Mouse (Mus musculus) frontal cortex, adult (tissue): Measurements from ENCODE around the gene Ninl.
"Not testable (repeated sequence)": the region's sequence is repeated elsewhere in the genome, so short reads cannot be mapped to it uniquely, and the experiment has no call there.

ENCODE experiments used
- ATAC-seq: cut with Nextera tagmentation; 2 replicates; pipeline ENCODE4 v1.9.2; 2017; ENCODE audit warnings: mild to moderate bottlenecking, moderate library complexity, mixed read lengths; ENCODE audit not compliant: low TSS enrichment

Ninl gene

DNA sequence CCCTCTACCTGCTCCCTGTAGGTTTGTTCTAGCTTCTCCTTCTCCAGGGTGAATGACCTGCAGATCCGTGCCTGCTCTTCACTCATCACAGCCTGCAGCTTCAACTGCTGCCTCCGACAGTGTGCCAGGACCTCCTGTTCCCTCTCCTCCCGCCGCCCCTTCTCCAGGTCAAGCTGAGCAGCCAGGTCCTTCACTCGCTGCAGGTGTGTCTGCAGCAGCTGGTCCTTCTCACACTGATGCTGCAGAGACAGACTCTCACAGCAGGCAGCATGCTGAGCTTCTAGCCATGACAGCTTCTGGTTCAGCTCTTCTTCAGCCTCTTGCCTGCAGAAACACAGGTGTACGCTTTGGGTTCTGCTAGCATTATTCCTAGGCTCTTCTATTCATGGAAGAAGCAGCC is 89.1 kb downstream of the Ninl start:
- ATAC-seq = no peak

- ATAC-seq = no peak
Measured at GRCm38 (mm10) chr2:150949652-150950051, 89.5 kb downstream of the Ninl start.

GRCm38 (mm10) chr2:150948786-150949185 is 90.4 kb downstream of the Ninl start:
- no peak for ATAC-seq

- not testable (repeated sequence) for ATAC-seq
Measured at GRCm38 (mm10) chr2:150947880-150948611, 91.1 kb downstream of the Ninl start.

DNA sequence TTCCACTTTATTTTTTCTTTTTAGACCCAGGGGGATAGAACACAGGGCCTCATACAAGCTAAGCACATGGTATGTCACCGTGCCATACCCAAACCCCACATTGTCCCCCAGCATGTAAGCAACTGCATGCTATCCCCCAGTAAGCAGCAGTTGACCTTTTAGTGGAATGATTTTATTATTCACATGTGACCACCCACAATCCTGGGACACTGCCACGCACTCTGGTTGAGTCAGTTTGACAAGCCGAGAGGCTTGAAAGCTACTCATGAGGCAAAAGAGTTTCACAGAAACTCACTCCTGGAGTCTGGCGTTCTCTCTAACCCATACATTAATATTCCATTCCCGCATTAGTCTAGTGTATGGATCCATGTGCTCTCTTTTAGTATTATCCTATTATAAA is 91.8 kb downstream of the Ninl start:
- not testable (repeated sequence) for ATAC-seq

DNA sequence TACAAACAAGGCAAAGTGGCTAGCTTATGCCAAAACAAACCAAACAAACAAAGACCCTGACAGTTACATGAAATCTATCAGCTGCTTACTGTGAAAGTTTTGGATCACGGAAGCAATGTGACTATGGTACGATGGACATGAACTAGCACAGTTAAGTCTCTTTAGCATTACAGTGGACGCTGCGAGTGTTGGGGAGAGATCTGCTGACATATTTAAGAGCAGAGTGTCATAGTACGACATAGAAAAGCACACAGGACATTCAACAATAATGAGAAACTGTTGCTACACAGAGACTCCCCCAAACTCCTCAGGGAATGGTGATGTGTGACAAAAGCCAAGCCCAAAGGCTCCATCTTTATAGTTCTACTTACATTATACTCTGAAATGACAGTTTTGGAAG is 95.2 kb downstream of the Ninl start:
- no peak for ATAC-seq

DNA sequence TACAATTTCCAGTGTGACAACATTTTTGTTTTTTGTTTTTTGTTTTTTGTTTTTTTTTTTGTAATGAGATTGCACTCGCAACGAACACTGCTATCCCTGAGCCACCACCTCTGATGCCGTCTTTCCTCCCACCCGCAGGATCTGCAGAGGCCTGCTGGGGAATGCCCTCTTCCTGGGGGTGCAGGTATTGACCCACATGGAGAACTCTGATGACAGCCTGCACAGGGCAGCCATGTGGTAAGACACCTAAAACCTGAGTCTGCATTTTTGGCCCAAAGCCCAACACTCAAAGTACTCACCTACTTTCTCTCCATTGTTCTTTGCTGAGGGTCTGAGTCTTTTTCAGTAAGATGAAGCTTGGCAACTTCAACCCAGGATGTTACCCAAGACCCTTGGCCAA is 104.5 kb downstream of the Ninl start:
- ATAC-seq = no peak

GRCm38 (mm10) chr2:150933482-150933881 is 105.7 kb downstream of the Ninl start:
- no peak for ATAC-seq

DNA sequence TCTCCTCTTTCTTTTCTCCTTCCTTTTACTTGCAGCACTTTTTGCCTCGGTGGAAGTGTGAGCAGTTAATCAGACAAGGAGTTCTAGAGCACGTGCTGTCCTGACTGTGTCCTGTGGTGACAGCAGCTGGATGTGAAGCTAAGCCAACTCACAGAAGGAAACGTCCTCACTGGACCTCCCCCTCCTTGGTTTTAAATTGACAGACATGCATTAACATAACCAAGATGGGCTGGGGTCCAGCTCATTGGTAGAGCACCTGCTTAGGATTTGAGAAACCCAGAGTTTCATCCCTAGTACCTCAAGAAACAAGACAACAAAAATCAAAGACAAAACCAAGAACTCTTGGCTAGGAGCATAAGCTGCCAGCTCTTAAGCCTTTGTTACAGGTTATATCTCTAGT is 108.4 kb downstream of the Ninl start:
- ATAC-seq = no peak

GRCm38 (mm10) chr2:150929156-150929555 is 110.0 kb downstream of the Ninl start:
- ATAC-seq = no peak

DNA sequence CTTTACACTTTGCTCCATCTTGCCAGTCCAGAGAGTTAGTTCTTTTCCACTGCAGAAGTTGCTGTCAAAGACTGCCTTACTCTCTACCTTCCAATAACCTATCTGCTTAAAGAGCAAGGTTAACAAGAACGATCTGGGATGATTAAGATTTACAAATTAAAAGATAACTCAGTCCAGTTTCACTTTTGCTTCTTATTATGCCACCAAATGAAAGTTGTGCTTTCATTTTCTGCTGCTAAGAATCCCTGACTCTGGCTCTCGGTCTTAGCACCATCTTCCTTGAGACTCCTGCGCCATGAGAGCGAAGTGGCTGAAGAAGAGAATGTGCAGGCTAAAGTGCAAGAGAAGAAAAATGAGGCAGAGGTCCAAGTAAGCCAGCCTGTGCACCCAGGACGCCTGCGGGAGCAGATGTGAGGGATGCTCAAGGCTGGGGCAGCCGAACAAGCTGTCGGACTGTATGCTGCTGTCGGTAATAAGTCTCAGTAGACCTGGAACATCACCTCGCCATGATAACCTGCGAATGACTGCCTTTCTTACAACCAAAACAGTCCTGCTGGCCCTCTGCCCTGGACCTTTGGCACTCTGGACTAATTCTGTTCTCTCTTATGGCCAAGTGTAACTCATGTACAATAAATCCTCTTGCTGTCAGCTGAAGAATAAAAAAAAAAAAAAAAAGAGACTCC is 112.0 kb downstream of the Ninl start:
- ATAC-seq = no peak

GRCm38 (mm10) chr2:150923505-150923904 is 115.7 kb downstream of the Ninl start:
- peak; percentile 72 for ATAC-seq

GRCm38 (mm10) chr2:150923026-150923425 is 116.2 kb downstream of the Ninl start:
- no peak for ATAC-seq

DNA sequence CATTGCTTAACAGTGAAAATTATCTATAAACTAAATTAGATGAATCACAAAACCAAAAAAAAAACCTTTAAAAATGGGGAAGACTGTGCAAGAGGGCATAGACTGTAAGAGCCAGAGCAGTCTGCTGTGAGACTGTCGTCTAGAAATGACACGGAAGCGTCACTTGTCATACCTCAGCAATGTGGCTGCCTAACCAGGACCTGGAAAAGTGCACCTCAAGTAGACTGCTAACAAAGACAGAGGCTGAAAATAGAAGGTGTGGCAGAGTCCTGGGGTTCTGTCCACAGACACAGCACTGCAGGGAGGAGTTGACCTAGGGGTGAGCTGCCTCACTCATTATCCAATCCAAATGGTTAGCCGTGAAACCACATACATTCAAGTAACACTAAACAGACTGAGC is 117.0 kb downstream of the Ninl start:
- no peak for ATAC-seq

DNA sequence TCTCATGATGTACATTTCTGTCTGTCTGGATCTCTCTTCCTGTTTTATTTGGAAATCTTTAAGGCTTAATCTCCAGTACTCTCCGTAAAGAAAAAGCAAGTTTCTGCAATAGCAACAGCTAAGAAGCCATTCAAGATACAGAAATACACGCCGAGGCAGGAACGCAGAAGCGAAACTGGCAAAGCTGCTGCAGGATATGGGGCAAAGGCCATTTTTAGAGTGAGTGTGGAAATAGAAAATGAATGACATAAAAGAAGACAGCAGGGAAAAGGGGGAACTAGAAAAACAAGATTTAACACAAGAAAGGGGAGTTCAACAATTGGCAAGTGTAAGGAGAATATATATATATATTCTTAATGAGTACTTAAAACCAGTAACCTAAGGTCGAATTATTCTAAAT is 117.5 kb downstream of the Ninl start:
- ATAC-seq = peak; percentile 48; the same call in 1 of the 2 replicates

GRCm38 (mm10) chr2:150920543-150920942 is 118.6 kb downstream of the Ninl start:
- no peak for ATAC-seq

- no peak for ATAC-seq
Measured at GRCm38 (mm10) chr2:150918720-150919119, 120.5 kb downstream of the Ninl start.

- no peak for ATAC-seq
Measured at GRCm38 (mm10) chr2:150915786-150916185, 123.4 kb downstream of the Ninl start.

GRCm38 (mm10) chr2:150914781-150915515 is 124.2 kb downstream of the Ninl start:
- ATAC-seq = no peak

- no peak for ATAC-seq
Measured at GRCm38 (mm10) chr2:150910295-150910881, 128.8 kb downstream of the Ninl start.

GRCm38 (mm10) chr2:150909429-150910039 is 129.6 kb downstream of the Ninl start:
- peak; percentile 91 for ATAC-seq

DNA sequence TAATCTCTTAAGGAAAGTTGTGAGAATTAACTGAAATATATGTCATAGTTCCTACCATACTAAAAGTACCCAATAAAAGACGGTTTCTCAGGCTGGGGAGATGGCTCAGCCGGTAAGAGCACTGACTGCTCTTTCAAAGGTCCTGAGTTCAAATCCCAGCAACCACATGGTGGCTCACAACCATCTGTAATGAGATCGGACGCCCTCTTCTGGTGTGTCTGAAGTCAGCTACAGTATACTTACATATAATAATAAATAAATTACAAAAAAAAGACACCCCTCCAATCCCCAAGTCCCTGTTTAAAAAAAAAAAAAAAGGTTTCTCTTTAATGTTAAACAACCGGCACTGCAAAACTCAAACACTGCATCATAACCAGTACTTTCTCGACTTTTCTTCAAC is 130.3 kb downstream of the Ninl start:
- ATAC-seq = not testable (repeated sequence)
